Mouse (Mus musculus) ES-E14 (cell line): ENCODE measurements around the gene Pla2g5.

ENCODE experiments used
- CHD2 ChIP-seq: IDR thresholded peaks from 2 replicates; pipeline ENCODE4 v1.6.1; 2014; ENCODE audit warnings: mild to moderate bottlenecking, low read depth, low read length, inconsistent platforms
- HCFC1 ChIP-seq: IDR thresholded peaks from 2 replicates; pipeline ENCODE4 v1.6.1; 2012; ENCODE audit warnings: low read length, inconsistent platforms, borderline replicate concordance; ENCODE audit not compliant: insufficient read depth
- MAFK ChIP-seq: IDR thresholded peaks from 2 replicates; pipeline ENCODE4 v1.6.1; 2014; ENCODE audit warnings: mild to moderate bottlenecking, low read depth, low read length, inconsistent platforms; ENCODE audit not compliant: insufficient read depth
- ZC3H11A ChIP-seq: IDR thresholded peaks from 2 replicates; pipeline ENCODE4 v1.6.1; 2012; ENCODE audit warnings: low read depth, mild to moderate bottlenecking, inconsistent platforms, low read length, borderline replicate concordance
- ZNF384 ChIP-seq: IDR thresholded peaks from 2 replicates; pipeline ENCODE4 v1.6.1; 2012; ENCODE audit warnings: low read depth, low read length, inconsistent platforms

DNA sequence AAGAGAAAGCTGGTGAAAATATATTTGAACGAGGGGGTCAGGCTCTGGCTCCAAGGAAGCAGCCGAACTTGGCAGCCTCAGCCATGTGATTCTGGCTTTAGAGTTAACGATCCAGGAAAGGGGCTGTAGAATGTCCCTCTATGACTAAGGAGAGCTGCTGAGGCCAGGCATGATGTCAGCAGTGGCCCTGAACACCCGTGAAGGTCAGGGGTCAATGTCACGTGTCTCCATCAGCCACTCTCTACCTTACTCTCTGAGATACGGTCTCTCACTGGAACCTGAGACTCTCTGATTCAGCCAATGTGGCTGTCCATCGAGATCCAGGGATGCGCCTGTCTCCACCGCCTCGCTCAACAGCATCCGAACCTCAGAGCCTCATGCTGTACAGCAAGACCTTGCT, 60.4 kb downstream of the Pla2g5 start:
- no peak for TF ChIP-seq MAFK
- TF ChIP-seq CHD2: no peak
- no peak for TF ChIP-seq ZNF384
- TF ChIP-seq HCFC1: no peak
- TF ChIP-seq ZC3H11A: no peak
